Mouse (Mus musculus): Measurements from ENCODE around the gene Ifnl2. TPM values are rescaled to one million over a fixed set of nuclear protein-coding genes. Genes with fewer than 3 reads are reported as not detected.

Ifnl2 gene
- polyA plus RNA-seq, 1 experiment: not detected

DNA sequence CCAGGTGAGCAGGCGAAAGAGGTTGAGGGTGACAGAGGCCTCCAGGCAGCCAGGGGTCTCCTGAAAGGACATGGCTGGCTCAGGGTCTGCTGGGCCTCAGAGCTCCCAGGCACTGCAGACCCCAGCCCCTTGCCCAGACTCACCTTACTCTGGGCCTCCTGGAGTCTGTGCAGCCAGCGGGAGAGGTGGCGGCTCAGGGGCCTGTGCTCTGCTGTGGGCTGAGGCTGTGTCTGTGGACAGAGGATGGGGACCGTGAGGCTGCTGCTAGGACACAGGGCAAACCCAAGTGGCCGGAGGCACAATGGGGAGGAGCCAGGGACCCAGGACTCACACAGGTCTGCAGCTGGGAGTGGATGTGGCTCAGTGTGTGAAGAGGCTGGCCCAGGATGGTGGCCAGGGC, 32.9 kb downstream of the Ifnl2 start:
- Histone ChIP-seq H3K4me1 (ENCODE audit: control insufficient read depth, insufficient read depth, insufficient read length) (no peaks in the 10 kb centered on the region), H3K27me3 (ENCODE audit: control insufficient read depth, insufficient read depth, low read length) (no peaks in the 10 kb centered on the region), H3K4me3 (ENCODE audit: extremely low read depth, insufficient read depth, insufficient read length) (no peak overlapping the region), H3K27ac (ENCODE audit: insufficient read depth, low read length) (no peak overlapping the region), H3K36me3 (ENCODE audit: control insufficient read depth, insufficient read depth, low read length) (no peaks in the 10 kb centered on the region)
- TF ChIP-seq POLR2A (IDR thresholded peaks at IDR 0.05; ENCODE audit: low read depth, low read length): no peak
- TF ChIP-seq CTCF (IDR thresholded peaks at IDR 0.05; ENCODE audit: extremely low read depth, insufficient read depth, insufficient read length, insufficient replicate concordance): no peak
- 92% methylated on average over 5 of the region's 5 CpGs for WGBS
- no peak for DNase-seq (ENCODE audit: low read depth in 1 of 2, low spot score in 2 of 2)

DNA sequence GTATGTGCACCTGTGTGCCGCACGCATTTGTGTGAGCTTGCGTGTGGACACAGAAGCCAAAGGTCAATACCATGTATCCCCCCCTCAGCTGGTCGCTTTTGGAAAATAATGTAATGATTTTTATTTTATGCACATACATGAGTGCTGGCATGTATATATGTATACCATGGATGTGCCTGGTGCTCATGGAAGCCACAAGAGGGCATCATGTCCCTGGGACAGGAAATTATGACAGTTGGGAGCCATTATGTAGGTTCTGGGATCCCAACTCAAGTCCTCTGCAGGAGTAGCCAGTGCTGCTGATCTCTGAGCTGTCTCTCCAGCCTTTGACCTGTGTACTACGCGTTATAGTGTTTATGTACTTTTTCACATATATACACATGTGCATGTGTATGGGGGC, 34.1 kb downstream of the Ifnl2 start:
- no peak overlapping the region for H3K4me3 ChIP-seq (ENCODE audit: extremely low read depth, insufficient read depth, insufficient read length)
- TF ChIP-seq POLR2A (IDR thresholded peaks at IDR 0.05; ENCODE audit: low read depth, low read length) (no peak), CTCF (IDR thresholded peaks at IDR 0.05; ENCODE audit: extremely low read depth, insufficient read depth, insufficient read length, insufficient replicate concordance) (no peak)
- DNase-seq (ENCODE audit: low read depth in 1 of 2, low spot score in 2 of 2): no peak
- H3K27ac ChIP-seq (ENCODE audit: insufficient read depth, low read length): no peak overlapping the region
- H3K27me3 ChIP-seq (ENCODE audit: control insufficient read depth, insufficient read depth, low read length): no peaks in the 10 kb centered on the region
- H3K4me1 ChIP-seq (ENCODE audit: control insufficient read depth, insufficient read depth, insufficient read length): no peaks in the 10 kb centered on the region
- H3K36me3 ChIP-seq (ENCODE audit: control insufficient read depth, insufficient read depth, low read length): no peaks in the 10 kb centered on the region
- 92% methylated on average over 6 of the region's 6 CpGs for WGBS

DNA sequence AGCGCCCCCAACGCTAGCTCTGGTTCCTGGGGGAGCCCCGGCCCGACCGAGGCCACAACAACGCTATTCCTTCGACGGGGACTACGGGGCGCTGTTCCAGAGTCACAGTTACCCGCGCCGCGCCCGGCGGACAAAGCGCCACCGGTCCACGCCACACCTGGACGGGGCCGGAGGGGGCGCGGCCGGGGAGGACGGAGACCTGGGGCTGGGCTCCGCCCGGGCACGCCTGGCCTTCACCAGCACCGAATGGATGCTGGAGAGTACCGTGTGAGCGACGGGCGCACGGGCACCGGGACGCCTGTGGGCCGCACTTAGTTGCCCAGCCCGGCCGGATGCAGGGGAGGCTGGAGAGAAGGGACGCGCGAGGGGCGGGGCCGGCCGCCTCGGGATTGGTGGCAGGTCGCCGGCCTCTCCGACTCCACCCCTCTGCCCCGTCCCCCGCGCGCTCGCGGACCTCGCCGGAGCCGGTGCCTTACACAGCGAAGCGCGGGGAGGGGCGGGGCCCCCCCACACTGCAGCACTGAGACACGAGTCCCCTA, 43.0 kb downstream of the Ifnl2 start:
- Histone ChIP-seq H3K27ac (ENCODE audit: insufficient read depth, low read length) (no peak overlapping the region), H3K36me3 (ENCODE audit: control insufficient read depth, insufficient read depth, low read length) (no peaks in the 10 kb centered on the region), H3K4me1 (ENCODE audit: control insufficient read depth, insufficient read depth, insufficient read length) (peaks cover 6% of the 10 kb centered on the region; the same call in 1 of the 2 replicates), H3K4me3 (ENCODE audit: extremely low read depth, insufficient read depth, insufficient read length) (peak overlapping the region; percentile 39; the same call in 1 of the 2 replicates), H3K27me3 (ENCODE audit: control insufficient read depth, insufficient read depth, low read length) (peaks cover 7% of the 10 kb centered on the region; the same call in 1 of the 2 replicates)
- 13% methylated on average over 58 of the region's 63 CpGs for WGBS
- DNase-seq (ENCODE audit: low read depth in 1 of 2, low spot score in 2 of 2): peak in 1 of 2 experiments; percentile 27
- TF ChIP-seq CTCF (IDR thresholded peaks at IDR 0.05; ENCODE audit: extremely low read depth, insufficient read depth, insufficient read length, insufficient replicate concordance): no peak
- no peak for TF ChIP-seq POLR2A (IDR thresholded peaks at IDR 0.05; ENCODE audit: low read depth, low read length)

DNA sequence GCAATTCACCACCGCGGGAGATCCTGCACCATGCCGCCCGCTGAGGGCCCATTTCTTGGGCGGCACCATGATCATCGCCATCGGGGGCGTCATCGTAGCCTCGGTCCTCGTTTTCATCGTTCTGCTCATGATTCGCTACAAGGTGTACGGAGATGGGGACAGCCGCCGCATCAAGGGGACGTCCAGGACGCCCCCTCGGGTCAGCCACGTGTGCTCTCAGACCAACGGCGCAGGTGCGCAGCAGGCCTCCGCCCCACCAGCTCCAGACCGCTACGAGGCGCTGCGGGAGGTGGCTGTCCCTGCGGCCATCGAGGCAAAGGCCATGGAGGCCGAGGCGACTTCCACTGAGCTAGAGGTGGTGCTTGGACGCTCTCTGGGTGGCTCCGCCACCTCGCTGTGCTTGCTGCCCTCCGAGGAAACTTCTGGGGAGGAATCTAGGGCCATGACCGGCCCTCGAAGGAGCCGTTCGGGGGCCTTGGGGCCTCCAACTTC, 43.5 kb downstream of the Ifnl2 start:
- Histone ChIP-seq H3K27me3 (ENCODE audit: control insufficient read depth, insufficient read depth, low read length) (peaks cover 7% of the 10 kb centered on the region; the same call in 1 of the 2 replicates), H3K36me3 (ENCODE audit: control insufficient read depth, insufficient read depth, low read length) (no peaks in the 10 kb centered on the region), H3K4me3 (ENCODE audit: extremely low read depth, insufficient read depth, insufficient read length) (no peak overlapping the region), H3K4me1 (ENCODE audit: control insufficient read depth, insufficient read depth, insufficient read length) (peaks cover 6% of the 10 kb centered on the region; the same call in 1 of the 2 replicates), H3K27ac (ENCODE audit: insufficient read depth, low read length) (no peak overlapping the region)
- WGBS: 83% methylated on average over 40 of the region's 40 CpGs
- no peak for DNase-seq (ENCODE audit: low read depth in 1 of 2, low spot score in 2 of 2)
- no peak for TF ChIP-seq CTCF (IDR thresholded peaks at IDR 0.05; ENCODE audit: extremely low read depth, insufficient read depth, insufficient read length, insufficient replicate concordance)
- no peak for TF ChIP-seq POLR2A (IDR thresholded peaks at IDR 0.05; ENCODE audit: low read depth, low read length)

DNA sequence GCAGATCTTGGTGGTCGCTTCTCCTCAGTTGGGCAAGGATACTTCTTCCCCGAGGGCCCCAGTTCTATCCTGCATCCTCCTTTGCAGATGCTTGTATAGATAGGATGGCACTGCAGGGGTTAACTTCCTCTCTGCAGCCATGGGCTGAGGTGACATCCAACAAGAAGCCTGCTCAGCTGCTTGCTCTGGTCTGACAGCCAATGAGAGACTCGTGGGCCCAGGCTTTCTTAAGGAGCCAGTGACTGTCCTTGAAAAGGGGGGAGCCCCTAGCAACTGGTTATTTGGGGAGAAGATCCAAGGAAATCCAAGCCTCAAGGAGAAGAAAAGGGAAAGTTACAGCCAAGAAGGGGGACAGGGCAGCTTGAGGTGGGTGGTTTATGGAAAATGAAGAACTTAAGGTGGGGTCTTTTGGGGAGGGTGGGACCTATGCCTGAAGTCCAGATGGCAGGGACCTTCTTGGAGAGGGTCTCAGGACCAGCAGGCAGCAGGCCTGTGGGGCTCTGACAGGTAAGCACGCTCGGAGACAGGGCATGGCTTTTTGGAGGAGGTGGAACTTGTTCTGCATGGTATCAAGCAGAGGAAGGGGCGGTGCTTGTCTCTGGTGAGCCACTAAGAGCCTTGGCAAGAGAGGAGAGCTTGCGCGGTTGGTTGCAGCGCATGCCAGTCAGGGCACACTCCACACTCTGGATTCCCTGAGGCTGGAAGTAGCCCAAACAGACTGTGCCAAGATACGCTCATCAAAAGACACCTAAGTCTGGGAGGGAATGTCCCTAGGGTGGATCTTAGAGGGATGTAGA, 45.6 kb downstream of the Ifnl2 start:
- Histone ChIP-seq H3K27ac (ENCODE audit: insufficient read depth, low read length) (no peak overlapping the region), H3K4me1 (ENCODE audit: control insufficient read depth, insufficient read depth, insufficient read length) (peaks cover 6% of the 10 kb centered on the region; the same call in 1 of the 2 replicates), H3K36me3 (ENCODE audit: control insufficient read depth, insufficient read depth, low read length) (no peaks in the 10 kb centered on the region), H3K4me3 (ENCODE audit: extremely low read depth, insufficient read depth, insufficient read length) (no peak overlapping the region), H3K27me3 (ENCODE audit: control insufficient read depth, insufficient read depth, low read length) (peaks cover 7% of the 10 kb centered on the region; the same call in 1 of the 2 replicates)
- no peak for TF ChIP-seq POLR2A (IDR thresholded peaks at IDR 0.05; ENCODE audit: low read depth, low read length)
- TF ChIP-seq CTCF (IDR thresholded peaks at IDR 0.05; ENCODE audit: extremely low read depth, insufficient read depth, insufficient read length, insufficient replicate concordance): no peak
- DNase-seq (ENCODE audit: low read depth in 1 of 2, low spot score in 2 of 2): peak in 1 of 2 experiments; percentile 22
- 57% methylated on average over 10 of the region's 10 CpGs for WGBS

- Histone ChIP-seq H3K36me3 (ENCODE audit: control insufficient read depth, insufficient read depth, low read length) (no peaks in the 10 kb centered on the region), H3K27me3 (ENCODE audit: control insufficient read depth, insufficient read depth, low read length) (peaks cover 7% of the 10 kb centered on the region; the same call in 1 of the 2 replicates), H3K4me1 (ENCODE audit: control insufficient read depth, insufficient read depth, insufficient read length) (peaks cover 6% of the 10 kb centered on the region; the same call in 1 of the 2 replicates), H3K4me3 (ENCODE audit: extremely low read depth, insufficient read depth, insufficient read length) (no peak overlapping the region), H3K27ac (ENCODE audit: insufficient read depth, low read length) (no peak overlapping the region)
- no peak for TF ChIP-seq CTCF (IDR thresholded peaks at IDR 0.05; ENCODE audit: extremely low read depth, insufficient read depth, insufficient read length, insufficient replicate concordance)
- no peak for TF ChIP-seq POLR2A (IDR thresholded peaks at IDR 0.05; ENCODE audit: low read depth, low read length)
- DNase-seq (ENCODE audit: low read depth in 1 of 2, low spot score in 2 of 2): no peak
- WGBS: 81% methylated on average over 2 of the region's 2 CpGs
These were observed 47.5 kb downstream of the Ifnl2 start for GRCm38 (mm10) chr7:28462769-28463168.
